Mouse (Mus musculus) gastrocnemius, adult 2 months (tissue): Measurements from ENCODE around the gene Myo9b. TPM values are rescaled to one million over a fixed set of nuclear protein-coding genes. Genes with fewer than 3 reads are reported as not detected.
"Not testable (repeated sequence)": the region's sequence is repeated elsewhere in the genome, so short reads cannot be mapped to it uniquely, and the experiment has no call there.

Experiments used
- DNase-seq: peaks from one replicate; pipeline ENCODE4 v3.0.0; 2022
- H3K27ac ChIP-seq: fragments of 200-600 bp; 2 replicates; pipeline ENCODE4 v1.8.1; 2022; ENCODE audit warnings: mild to moderate bottlenecking
- H3K4me3 ChIP-seq: fragments of 200-600 bp; 2 replicates; pipeline ENCODE4 v1.8.1; 2022; ENCODE audit warnings: mild to moderate bottlenecking, moderate library complexity
- CTCF ChIP-seq: fragments of 200-600 bp; IDR thresholded peaks from 2 replicates; pipeline ENCODE4 v1.8.1; 2022; ENCODE audit warnings: antibody characterized with exemption, mild to moderate bottlenecking, moderate library complexity
- intact Hi-C: fragments of 180-260 bp; cut with DNase I; formaldehyde crosslinking; loops from one replicate; pipeline ENCODE4 v1.15.1; 2025
- total RNA-seq, 2 experiments: library from RNA; stranded (reverse); gene quantifications; 2 replicates each; pipeline ENCODE4 v1.2.3; 2021

Gene Myo9b
- total RNA-seq, 2 experiments from 2014 or later: 6.1 to 9.3 TPM

DNA sequence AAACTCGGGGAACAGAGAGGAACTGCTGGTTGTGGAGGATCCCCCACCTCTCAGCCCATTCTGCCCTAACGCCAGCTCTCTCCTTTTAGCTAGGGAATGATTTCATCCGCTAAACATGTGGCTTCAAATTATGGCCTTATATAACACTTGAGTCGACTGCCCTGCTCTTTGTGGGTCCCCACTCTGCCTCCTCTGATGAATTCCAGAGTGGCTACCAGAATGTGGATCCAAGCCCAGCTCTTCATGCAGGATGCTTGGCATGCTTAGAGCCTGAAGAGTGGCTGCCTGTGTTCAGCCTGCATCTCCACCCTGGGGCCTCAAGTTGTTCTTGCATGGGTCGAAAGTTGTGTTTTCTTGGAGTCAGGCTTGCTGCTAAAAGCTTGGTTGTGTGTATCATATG is 10.1 kb downstream of the Myo9b start:
- Histone ChIP-seq H3K27ac (peak overlapping the region; percentile 81), H3K4me3 (peak overlapping the region; percentile 13; the same call in 1 of the 2 replicates)
- no peak for TF ChIP-seq CTCF
- intact Hi-C loops: no loop called here
- DNase-seq: no peak

DNA sequence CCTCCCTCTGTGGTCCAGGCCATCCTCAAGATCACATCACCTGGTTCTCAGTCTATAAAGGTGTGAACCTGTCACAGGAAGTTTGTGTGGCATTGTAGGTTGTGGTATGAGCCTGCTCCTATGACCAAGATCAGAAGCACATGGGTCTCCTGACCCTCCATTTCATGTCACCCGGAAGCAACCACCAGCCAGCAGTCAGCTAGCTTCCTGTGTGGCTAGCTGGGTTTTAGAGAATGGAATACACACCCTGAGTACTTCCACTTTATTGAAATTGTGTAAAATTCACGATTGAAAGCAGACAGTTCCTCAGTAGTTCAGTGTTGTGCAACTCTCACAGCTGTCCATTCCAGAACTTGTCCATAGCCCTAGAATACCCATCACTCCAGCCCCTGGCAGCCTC is 13.7 kb downstream of the Myo9b start:
- peak overlapping the region; percentile 46; the same call in 1 of the 2 replicates for H3K27ac ChIP-seq
- DNase-seq, intact Hi-C loops: not testable (repeated sequence)

DNA sequence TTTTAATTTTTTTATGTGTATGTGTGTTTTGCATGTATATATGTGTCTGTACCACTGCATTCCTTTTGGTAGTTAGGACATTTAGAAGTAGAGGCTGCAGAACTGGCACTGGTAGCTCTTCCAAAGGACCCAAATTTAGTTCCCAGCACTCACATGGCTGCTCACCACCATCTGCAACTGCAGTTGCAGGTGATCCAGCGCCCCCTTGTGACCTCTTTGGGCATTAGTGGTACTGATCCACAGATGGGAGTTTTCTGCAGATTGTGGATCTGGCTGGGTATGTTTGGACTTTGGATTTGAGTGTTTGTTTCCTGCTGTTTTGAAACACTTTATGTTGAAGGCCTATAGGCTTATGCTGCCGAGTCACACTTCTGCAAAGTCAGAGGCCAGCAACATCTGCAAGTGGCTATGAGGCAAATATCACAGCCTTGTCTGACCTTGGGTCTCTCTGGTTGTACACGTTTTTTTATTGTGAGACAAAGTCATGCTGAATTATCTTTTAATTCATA is 16.0 kb downstream of the Myo9b start:
- Histone ChIP-seq H3K4me3 (no peak overlapping the region), H3K27ac (peak overlapping the region; percentile 44)
- intact Hi-C loops: no loop called here
- no peak for DNase-seq
- peak; percentile 15; the same call in 1 of the 2 replicates for TF ChIP-seq CTCF

More for the DNA sequence above, 13.7 kb downstream of the Myo9b start:
- H3K4me3 ChIP-seq: not testable (repeated sequence)

DNA sequence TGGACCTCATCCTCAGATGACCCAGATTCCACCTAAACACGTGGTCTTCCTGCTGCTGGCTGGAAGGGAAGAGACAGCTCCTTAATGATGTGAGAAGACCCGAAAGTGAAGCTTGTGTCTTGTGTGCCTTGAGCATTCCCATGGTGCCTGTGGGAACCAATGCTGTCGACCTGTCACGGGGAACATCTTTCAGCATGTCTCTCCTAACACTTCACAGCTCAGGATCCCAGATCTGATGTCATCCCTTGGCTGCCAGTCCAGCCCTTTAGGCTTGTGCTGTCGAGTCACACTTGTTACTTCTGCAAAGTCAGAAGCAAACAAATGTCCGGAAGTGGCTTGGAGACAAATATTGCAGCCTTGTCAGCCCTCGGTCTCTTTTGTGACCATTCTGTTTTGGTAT is 16.6 kb downstream of the Myo9b start:
- intact Hi-C loops: no loop called here

DNA sequence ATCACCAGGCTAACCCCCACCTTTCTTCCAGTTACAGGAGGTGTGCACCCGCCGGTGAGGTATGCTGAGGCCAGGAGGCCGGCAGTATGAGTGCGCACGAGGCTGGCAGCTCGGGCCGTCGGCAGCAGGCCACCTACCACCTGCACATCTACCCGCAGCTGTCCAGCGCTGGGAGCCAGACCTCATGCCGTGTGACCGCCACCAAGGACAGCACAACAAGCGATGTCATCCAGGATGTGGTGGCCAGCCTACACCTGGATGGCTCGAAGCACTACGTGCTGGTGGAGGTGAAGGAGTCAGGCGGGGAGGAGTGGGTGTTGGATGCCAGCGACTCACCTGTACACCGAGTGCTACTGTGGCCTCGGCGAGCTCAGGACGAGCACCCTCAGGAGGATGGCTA is 17.7 kb downstream of the Myo9b start:
- Histone ChIP-seq H3K27ac (no peak overlapping the region), H3K4me3 (no peak overlapping the region)
- intact Hi-C loops: no loop called here
- no peak for DNase-seq
- TF ChIP-seq CTCF: no peak

More for the DNA sequence above, 16.6 kb downstream of the Myo9b start:
- Histone ChIP-seq H3K4me3 (no peak overlapping the region), H3K27ac (peak overlapping the region; percentile 44)
- DNase-seq: peak; percentile 55
- no peak for TF ChIP-seq CTCF

DNA sequence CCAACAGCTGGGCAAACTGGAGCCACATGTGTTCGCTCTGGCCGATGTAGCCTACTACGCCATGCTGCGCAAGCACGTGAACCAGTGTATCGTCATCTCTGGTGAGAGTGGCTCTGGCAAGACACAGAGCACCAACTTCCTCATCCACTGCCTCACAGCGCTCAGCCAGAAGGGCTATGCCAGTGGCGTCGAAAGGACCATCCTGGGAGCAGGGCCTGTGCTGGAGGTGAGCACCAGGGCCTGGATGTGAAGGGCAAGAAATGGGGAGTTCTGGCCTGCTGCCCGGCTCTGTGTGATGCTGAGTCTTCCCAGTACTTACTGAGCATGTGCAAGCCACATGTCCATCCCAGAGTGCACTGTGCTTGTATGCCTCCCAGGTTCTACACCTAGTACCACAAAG is 18.4 kb downstream of the Myo9b start:
- Histone ChIP-seq H3K4me3 (no peak overlapping the region), H3K27ac (peak overlapping the region; percentile 8; the same call in 1 of the 2 replicates)
- no peak for TF ChIP-seq CTCF
- DNase-seq: no peak
- intact Hi-C loops: no loop called here

DNA sequence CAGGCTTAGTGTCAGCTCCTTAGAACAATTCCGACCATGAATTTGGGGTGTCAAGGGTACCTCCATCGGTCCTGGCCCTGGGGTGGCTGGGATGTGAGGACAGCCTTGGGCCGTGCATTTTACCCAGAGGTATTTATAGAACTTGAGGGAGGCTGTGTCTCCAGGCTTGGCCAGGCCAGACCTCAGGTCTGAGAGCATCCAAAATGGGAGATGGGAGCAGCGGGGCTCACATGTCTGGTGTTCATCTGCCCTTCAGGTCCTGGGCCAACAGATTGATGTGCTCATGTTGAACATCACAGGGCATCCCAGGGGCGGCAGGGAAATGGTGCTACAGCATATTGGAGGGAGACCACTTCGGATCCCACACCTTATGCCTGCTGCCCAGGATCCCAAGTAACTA is 18.8 kb downstream of the Myo9b start:
- intact Hi-C loops: no loop called here

GRCm38 (mm10) chr8:71293930-71294329 is 21.4 kb downstream of the Myo9b start:
- H3K27ac ChIP-seq, H3K4me3 ChIP-seq, intact Hi-C loops, DNase-seq: not testable (repeated sequence)

More for the DNA sequence above, 18.8 kb downstream of the Myo9b start:
- Histone ChIP-seq H3K27ac (peak overlapping the region; percentile 8; the same call in 1 of the 2 replicates), H3K4me3 (no peak overlapping the region)
- TF ChIP-seq CTCF: no peak
- DNase-seq: no peak

DNA sequence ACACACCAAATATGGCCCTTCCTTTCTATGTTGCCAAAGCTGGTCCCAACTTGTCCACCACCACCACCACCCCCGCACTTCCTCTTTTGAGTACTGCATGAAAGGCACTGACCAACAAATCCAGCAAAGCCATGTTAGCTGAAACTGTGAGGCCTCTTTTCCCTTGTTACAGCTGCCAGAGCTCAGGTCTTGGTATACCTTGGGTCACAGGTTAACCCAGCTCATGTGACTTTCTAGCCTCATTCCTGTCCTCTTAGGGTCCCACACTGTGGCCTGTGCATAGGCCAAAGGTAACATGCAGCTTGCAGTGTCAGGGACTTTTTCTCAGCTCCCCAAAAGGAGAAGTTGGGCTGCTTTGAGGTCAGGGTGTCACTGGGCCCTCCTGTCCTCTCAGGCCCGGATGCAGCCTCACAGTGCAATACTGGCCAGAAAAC is 23.7 kb downstream of the Myo9b start:
- no peak for TF ChIP-seq CTCF
- intact Hi-C loops: no loop called here
- DNase-seq: no peak
- Histone ChIP-seq H3K27ac (peak overlapping the region; percentile 60), H3K4me3 (no peak overlapping the region)

- peak overlapping the region; percentile 60 for H3K27ac ChIP-seq
- intact Hi-C loops: no loop called here
- TF ChIP-seq CTCF: no peak
- no peak overlapping the region for H3K4me3 ChIP-seq
- peak; percentile 56 for DNase-seq
These were observed 24.3 kb downstream of the Myo9b start for GRCm38 (mm10) chr8:71296784-71297183.

- no peak for DNase-seq
- intact Hi-C loops: no loop called here
- TF ChIP-seq CTCF: no peak
- H3K4me3 ChIP-seq: no peak overlapping the region
- peak overlapping the region; percentile 60 for H3K27ac ChIP-seq
These were observed 24.9 kb downstream of the Myo9b start for GRCm38 (mm10) chr8:71297439-71297838.

DNA sequence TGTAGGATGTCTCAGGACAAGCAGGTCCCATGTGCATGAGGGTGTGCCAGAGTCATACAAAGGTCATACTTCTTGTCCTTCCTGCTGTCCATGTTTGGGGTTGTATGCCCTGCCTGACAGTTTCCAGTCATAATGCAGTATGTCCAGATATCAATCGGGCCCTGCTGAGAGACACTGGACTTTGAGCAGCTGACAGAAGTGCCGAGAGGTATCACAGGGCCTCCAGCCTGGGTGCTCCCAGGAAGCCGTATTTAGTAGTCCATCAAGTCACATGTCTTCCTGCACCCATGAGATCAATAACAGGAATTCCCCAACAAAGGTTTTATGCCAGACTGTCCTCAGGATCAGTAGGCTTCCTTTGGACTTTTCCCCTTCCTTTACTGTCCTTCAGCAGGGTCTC is 27.2 kb downstream of the Myo9b start:
- intact Hi-C loops: no loop called here
- TF ChIP-seq CTCF: no peak
- H3K4me3 ChIP-seq: no peak overlapping the region
- no peak overlapping the region for H3K27ac ChIP-seq
- DNase-seq: no peak

DNA sequence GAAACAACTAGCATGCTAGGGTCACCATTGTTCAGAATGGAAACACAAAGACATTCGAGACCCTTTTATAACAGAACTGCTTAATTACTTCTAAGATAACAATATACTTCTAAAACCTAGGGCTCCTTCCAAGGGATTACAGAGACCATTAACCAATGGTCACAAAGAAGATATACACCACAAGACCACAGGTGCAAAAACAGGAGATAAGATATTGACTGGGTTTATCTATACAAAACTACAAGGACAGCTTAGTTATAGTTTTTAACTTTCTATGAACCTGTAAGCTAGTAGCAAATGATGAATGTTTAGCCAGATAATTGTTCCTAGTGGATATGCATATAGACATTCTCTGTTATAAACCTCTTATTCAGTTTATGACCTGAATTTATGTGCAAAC is 30.3 kb downstream of the Myo9b start:
- intact Hi-C loops: no loop called here
- Histone ChIP-seq H3K4me3 (no peak overlapping the region), H3K27ac (peak overlapping the region; percentile 56; the same call in 1 of the 2 replicates)
- no peak for DNase-seq
- TF ChIP-seq CTCF: no peak

GRCm38 (mm10) chr8:71303632-71304031 is 31.1 kb downstream of the Myo9b start:
- no peak for TF ChIP-seq CTCF
- peak overlapping the region; percentile 56 for H3K27ac ChIP-seq
- no peak overlapping the region for H3K4me3 ChIP-seq
- intact Hi-C loops: no loop called here
- DNase-seq: no peak
